Mouse (Mus musculus): ENCODE data around the gene Tanc2. TPM values are rescaled to one million over a fixed set of nuclear protein-coding genes. Genes with fewer than 3 reads are reported as not detected.

Tanc2 gene
- 1 to 10 TPM in 1 of 3 experiments, under 1 TPM in 2; 0.14 to 1.1 (median 0.27) TPM for polyA plus RNA-seq (2017; shearing (Covaris generic))

GRCm38 (mm10) chr11:105589877-105590641 is at the start of gene Tanc2:
Gene Tanc2 (plus strand): TSS chr11:105589986.
- no peak for ATAC-seq

GRCm38 (mm10) chr11:105540781-105541180 is 49.0 kb upstream of the Tanc2 start:
- no peak for ATAC-seq

GRCm38 (mm10) chr11:105541366-105541765 is 48.4 kb upstream of the Tanc2 start:
- ATAC-seq: no peak

GRCm38 (mm10) chr11:105542129-105542528 is 47.7 kb upstream of the Tanc2 start:
- no peak for ATAC-seq

- ATAC-seq: no peak
These were observed 44.0 kb upstream of the Tanc2 start for GRCm38 (mm10) chr11:105545801-105546200.

GRCm38 (mm10) chr11:105546393-105546792 is 43.4 kb upstream of the Tanc2 start:
- no peak for ATAC-seq

GRCm38 (mm10) chr11:105548383-105548782 is 41.4 kb upstream of the Tanc2 start:
- ATAC-seq: no peak

- no peak for ATAC-seq
These were observed 40.3 kb upstream of the Tanc2 start for GRCm38 (mm10) chr11:105549164-105550121.

- ATAC-seq: no peak
These were observed 32.5 kb upstream of the Tanc2 start for GRCm38 (mm10) chr11:105557285-105557684.

GRCm38 (mm10) chr11:105558091-105558490 is 31.7 kb upstream of the Tanc2 start:
- no peak for ATAC-seq

GRCm38 (mm10) chr11:105558803-105559505 is 30.8 kb upstream of the Tanc2 start:
- no peak for ATAC-seq

GRCm38 (mm10) chr11:105563546-105563945 is 26.2 kb upstream of the Tanc2 start:
- no peak for ATAC-seq

GRCm38 (mm10) chr11:105567221-105567641 is 22.6 kb upstream of the Tanc2 start:
- ATAC-seq: no peak

- ATAC-seq: no peak
These were observed 17.8 kb upstream of the Tanc2 start for GRCm38 (mm10) chr11:105571996-105572395.

- ATAC-seq: no peak
These were observed 15.5 kb upstream of the Tanc2 start for GRCm38 (mm10) chr11:105574241-105574640.

GRCm38 (mm10) chr11:105577211-105577610 is 12.6 kb upstream of the Tanc2 start:
- ATAC-seq: no peak

GRCm38 (mm10) chr11:105582020-105582419 is 7.8 kb upstream of the Tanc2 start:
- ATAC-seq: no peak

GRCm38 (mm10) chr11:105589231-105589876 is 432 bp upstream of the Tanc2 start:
- ATAC-seq: peak; percentile 60

GRCm38 (mm10) chr11:105591905-105592304 is 2.1 kb downstream of the Tanc2 start:
- ATAC-seq: peak; percentile 47

- no peak for ATAC-seq
These were observed 12.4 kb downstream of the Tanc2 start for GRCm38 (mm10) chr11:105602177-105602576.

GRCm38 (mm10) chr11:105626201-105626600 is 36.4 kb downstream of the Tanc2 start:
- ATAC-seq: no peak

- no peak for ATAC-seq
These were observed 54.2 kb downstream of the Tanc2 start for GRCm38 (mm10) chr11:105643995-105644394.

Measured in inflammation-experienced regulatory T-cells, adult 6 months (primary cell).